Mouse (Mus musculus) G1E-ER4 (cell line): ENCODE results near the gene Slc35a1. TPM values are rescaled to one million over a fixed set of nuclear protein-coding genes. Genes with fewer than 3 reads are reported as not detected.

Source experiments
- GATA1 ChIP-seq: IDR thresholded peaks from one replicate; pipeline ENCODE4 v1.8.0; 2012; ENCODE audit warnings: low read length, inconsistent platforms
- polyA plus RNA-seq: library from polyadenylated mRNA; stranded (reverse); fragments of >175 nt; gene quantifications from 2 replicates; pipeline ENCODE4 v1.2.3, GENCODE M21; 2012

Slc35a1 gene
- polyA plus RNA-seq, 1 experiment, result 2.9 TPM

DNA sequence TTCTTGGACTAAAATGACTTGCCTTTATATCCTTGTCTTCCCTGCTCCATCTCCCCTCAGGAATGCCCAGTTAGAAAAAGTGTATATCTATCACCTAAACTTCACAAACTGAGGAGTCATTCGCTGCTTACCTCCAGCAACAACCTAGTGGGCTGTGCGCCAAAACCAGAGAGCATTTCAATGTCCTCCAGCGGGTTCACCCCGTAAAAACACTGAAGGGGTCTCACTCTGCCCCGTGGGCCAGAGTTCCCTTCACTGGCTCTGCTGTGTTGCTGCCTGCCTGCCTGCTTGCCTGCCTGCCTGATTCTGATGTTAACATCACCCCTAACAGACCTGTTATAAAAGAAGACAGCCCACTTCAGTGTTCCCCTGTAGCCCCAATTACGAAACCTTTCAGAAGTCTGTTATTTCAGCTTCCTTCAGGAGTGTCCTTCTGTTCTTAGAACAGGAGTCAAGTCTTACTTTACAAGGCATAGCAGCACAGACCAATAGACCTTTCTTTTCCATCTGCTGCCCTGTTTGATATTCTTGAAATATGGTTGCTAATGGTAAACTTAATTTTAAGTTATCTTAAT lies 73.6 kb downstream of the Slc35a1 start:
- no peak for TF ChIP-seq GATA1

Other genes starting within 250 kb of the Slc35a1 start
- 87.6 and 108 TPM in 2 replicates for gene Akirin2, start 136.5 kb downstream of the Slc35a1 start, polyA plus RNA-seq
- gene Orc3, start 72.5 kb downstream of the Slc35a1 start, polyA plus RNA-seq, result 2.6 and 3.9 TPM in 2 replicates
- 3.5 and 3.8 TPM in 2 replicates for gene Rars2, start 72.5 kb downstream of the Slc35a1 start, polyA plus RNA-seq
- not detected in 2 replicates for gene Cfap206, start 42.8 kb upstream of the Slc35a1 start, polyA plus RNA-seq
- gene Gm136, start 68.8 kb upstream of the Slc35a1 start, polyA plus RNA-seq, result not detected in 2 replicates
- 13.8 and 19.8 TPM in 2 replicates for gene Smim8, start 91.0 kb upstream of the Slc35a1 start, polyA plus RNA-seq
- 1.6 and 2.7 TPM in 2 replicates for gene Zfp292, start 195.5 kb upstream of the Slc35a1 start, polyA plus RNA-seq
- gene Cga, start 206.3 kb upstream of the Slc35a1 start, polyA plus RNA-seq, result not detected in 2 replicates